Mouse (Mus musculus) cortical plate, adult 2 months (tissue): ENCODE measurements around the gene Hist1h4a.

Source experiments
- CTCF ChIP-seq: fragments of 200-500 bp; IDR thresholded peaks from 2 replicates; pipeline ENCODE4 v1.5.1; 2011; ENCODE audit warnings: mild to moderate bottlenecking, control low read depth, low read length; ENCODE audit not compliant: insufficient read depth; ENCODE audit errors: extremely low read depth
- POLR2A ChIP-seq: fragments of 200-500 bp; IDR thresholded peaks from 2 replicates; pipeline ENCODE4 v1.6.1; 2011; ENCODE audit warnings: mild to moderate bottlenecking, low read length, control low read depth; ENCODE audit not compliant: insufficient read depth; ENCODE audit errors: extremely low read depth

- TF ChIP-seq CTCF (no peak), POLR2A (no peak)
Measured at GRCm38 (mm10) chr13:23744421-23745380, 16.3 kb downstream of the Hist1h4a start.
